Mouse (Mus musculus) limb, embryonic 15.5 days (tissue): ENCODE measurements around the gene Trappc5. TPM values are rescaled to one million over a fixed set of nuclear protein-coding genes. Genes with fewer than 3 reads are reported as not detected.

ENCODE experiments used
- ATAC-seq: fragments of 200-750 bp; cut with Nextera tagmentation; 2 replicates; pipeline ENCODE4 v1.8.0; 2017; ENCODE audit warnings: low read depth, moderate TSS enrichment; ENCODE audit not compliant: insufficient number of reproducible peaks, low FRiP score, low TSS enrichment
- H3K27ac ChIP-seq: fragments of 300-500 bp; sonication (generic); 2 replicates; pipeline ENCODE4 v1.5.1; 2015; ENCODE audit warnings: moderate library complexity, mild to moderate bottlenecking, inconsistent platforms
- H3K27me3 ChIP-seq: fragments of 300-500 bp; sonication (generic); 2 replicates; pipeline ENCODE4 v1.6.1; 2015; ENCODE audit warnings: inconsistent platforms
- H3K36me3 ChIP-seq: fragments of 300-500 bp; sonication (generic); 2 replicates; pipeline ENCODE4 v1.6.1; 2015; ENCODE audit warnings: inconsistent platforms
- H3K4me1 ChIP-seq: fragments of 300-500 bp; sonication (generic); 2 replicates; pipeline ENCODE4 v1.6.1; 2015; ENCODE audit warnings: inconsistent platforms
- H3K4me2 ChIP-seq: fragments of 300-500 bp; sonication (generic); 2 replicates; pipeline ENCODE4 v1.6.1; 2015; ENCODE audit warnings: mild to moderate bottlenecking, inconsistent platforms
- H3K4me3 ChIP-seq: fragments of 300-500 bp; sonication (generic); 2 replicates; pipeline ENCODE4 v1.5.1; 2015; ENCODE audit warnings: mild to moderate bottlenecking, inconsistent platforms
- H3K9ac ChIP-seq: fragments of 300-500 bp; sonication (generic); 2 replicates; pipeline ENCODE4 v1.6.1; 2015; ENCODE audit warnings: inconsistent platforms
- H3K9me3 ChIP-seq: fragments of 300-500 bp; sonication (generic); 2 replicates; pipeline ENCODE4 v1.6.1; 2016; ENCODE audit warnings: inconsistent platforms
- WGBS: fragments of 180-500 bp; shearing (Covaris S2); methylation state at CpG from one replicate; pipeline ENCODE4 v1.1.7; 2015; 5-methylcytosine and 5-hydroxymethylcytosine counted together
- polyA plus RNA-seq: library from polyadenylated mRNA; unstranded; fragments of >200 nt; fragmentation: Nextera tagmentation; extraction: Ambion mirVana; gene quantifications from 2 replicates; pipeline ENCODE4 v1.2.1, GENCODE M21; 2015

The Trappc5 gene
- polyA plus RNA-seq: 37.7 and 39.0 TPM in 2 replicates

GRCm38 (mm10) chr8:3676131-3676992 lies at the start of gene Trappc5:
Gene Trappc5 (plus strand): TSS chr8:3676299.
- Histone ChIP-seq H3K27ac (peak within 1 kb of the TSS; percentile 93), H3K4me3 (peak within 1 kb of the TSS; percentile 88), H3K4me1 (peaks cover 18% of the 10 kb centered on the region), H3K9me3 (no peaks in the 10 kb centered on the region), H3K9ac (peak within 1 kb of the TSS; percentile 95), H3K4me2 (peak within 1 kb of the TSS; percentile 72), H3K36me3 (peaks cover 27% of the 10 kb centered on the region), H3K27me3 (no peaks in the 10 kb centered on the region)
- ATAC-seq: peak; percentile 85
- 1% methylated on average over 61 of the region's 61 CpGs for WGBS

GRCm38 (mm10) chr8:3626971-3627370 lies 49.1 kb upstream of the Trappc5 start:
- ATAC-seq: no peak
- Histone ChIP-seq H3K27me3 (peaks cover 21% of the 10 kb centered on the region; the same call in 1 of the 2 replicates), H3K9me3 (no peaks in the 10 kb centered on the region), H3K4me1 (peaks cover 19% of the 10 kb centered on the region), H3K27ac (no peak overlapping the region), H3K4me2 (no peak overlapping the region), H3K9ac (no peak overlapping the region), H3K4me3 (no peak overlapping the region), H3K36me3 (no peaks in the 10 kb centered on the region)
- WGBS: 57% methylated on average over 5 of the region's 5 CpGs

GRCm38 (mm10) chr8:3628014-3628413 lies 48.1 kb upstream of the Trappc5 start:
- Histone ChIP-seq H3K27me3 (peaks cover 21% of the 10 kb centered on the region; the same call in 1 of the 2 replicates), H3K9me3 (no peaks in the 10 kb centered on the region), H3K36me3 (no peaks in the 10 kb centered on the region), H3K4me1 (peaks cover 15% of the 10 kb centered on the region), H3K9ac (no peak overlapping the region), H3K4me2 (no peak overlapping the region), H3K27ac (no peak overlapping the region), H3K4me3 (no peak overlapping the region)
- 23% methylated on average over 5 of the region's 5 CpGs for WGBS
- ATAC-seq: no peak

GRCm38 (mm10) chr8:3630647-3631477 lies 45.2 kb upstream of the Trappc5 start, which contains the start of gene Stxbp2:
Gene Stxbp2 (plus strand): TSS chr8:3630955.
- Histone ChIP-seq H3K27ac (no peak within 1 kb of the TSS), H3K27me3 (peaks cover 21% of the 10 kb centered on the region; the same call in 1 of the 2 replicates), H3K36me3 (no peaks in the 10 kb centered on the region), H3K9me3 (no peaks in the 10 kb centered on the region), H3K4me3 (peak within 1 kb of the TSS; percentile 49), H3K9ac (peak within 1 kb of the TSS; percentile 26), H3K4me1 (peaks cover 15% of the 10 kb centered on the region), H3K4me2 (peak within 1 kb of the TSS; percentile 68)
- peak; percentile 75; the same call in 1 of the 2 replicates for ATAC-seq
- 6% methylated on average over 47 of the region's 47 CpGs for WGBS

GRCm38 (mm10) chr8:3631478-3631875 lies 44.6 kb upstream of the Trappc5 start:
- H3K4me1 ChIP-seq: peaks cover 15% of the 10 kb centered on the region
- peaks cover 21% of the 10 kb centered on the region; the same call in 1 of the 2 replicates for H3K27me3 ChIP-seq
- H3K4me3 ChIP-seq: peak overlapping the region; percentile 49
- H3K9ac ChIP-seq: peak overlapping the region; percentile 26; the same call in 1 of the 2 replicates
- H3K36me3 ChIP-seq: 0 out of 2 replicates have a peak, but pooled peaks cover 4% of the 10 kb centered on the region
- H3K4me2 ChIP-seq: peak overlapping the region; percentile 68
- no peak overlapping the region for H3K27ac ChIP-seq
- 0 out of 2 replicates have a peak, but pooled peaks have one; percentile 8 for ATAC-seq
- WGBS: 17% methylated on average over 8 of the region's 8 CpGs
- H3K9me3 ChIP-seq: no peaks in the 10 kb centered on the region

- H3K9ac ChIP-seq: no peak overlapping the region
- no peak overlapping the region for H3K27ac ChIP-seq
- H3K4me3 ChIP-seq: no peak overlapping the region
- no peaks in the 10 kb centered on the region for H3K9me3 ChIP-seq
- H3K36me3 ChIP-seq: no peaks in the 10 kb centered on the region
- H3K27me3 ChIP-seq: no peaks in the 10 kb centered on the region
- 16% methylated on average over 5 of the region's 5 CpGs for WGBS
- no peak for ATAC-seq
- H3K4me2 ChIP-seq: no peak overlapping the region
- H3K4me1 ChIP-seq: no peaks in the 10 kb centered on the region
Observed at GRCm38 (mm10) chr8:3645804-3646203, 30.3 kb upstream of the Trappc5 start.

GRCm38 (mm10) chr8:3646824-3647531 lies 29.1 kb upstream of the Trappc5 start:
- H3K27ac ChIP-seq: no peak overlapping the region

GRCm38 (mm10) chr8:3647561-3647960 lies 28.5 kb upstream of the Trappc5 start:
- H3K9me3 ChIP-seq: no peaks in the 10 kb centered on the region
- WGBS: 62% methylated on average over 4 of the region's 4 CpGs
- no peak for ATAC-seq
- H3K27ac ChIP-seq: no peak overlapping the region
- no peaks in the 10 kb centered on the region for H3K4me1 ChIP-seq
- H3K4me3 ChIP-seq: no peak overlapping the region
- no peak overlapping the region for H3K4me2 ChIP-seq
- H3K9ac ChIP-seq: no peak overlapping the region
- no peaks in the 10 kb centered on the region for H3K36me3 ChIP-seq
- no peaks in the 10 kb centered on the region for H3K27me3 ChIP-seq

More at GRCm38 (mm10) chr8:3646824-3647531, 29.1 kb upstream of the Trappc5 start:
- WGBS: 83% methylated on average over 6 of the region's 6 CpGs
- H3K4me1 ChIP-seq: no peaks in the 10 kb centered on the region
- no peaks in the 10 kb centered on the region for H3K9me3 ChIP-seq
- no peaks in the 10 kb centered on the region for H3K36me3 ChIP-seq
- H3K9ac ChIP-seq: no peak overlapping the region
- H3K4me3 ChIP-seq: no peak overlapping the region
- ATAC-seq: no peak
- no peaks in the 10 kb centered on the region for H3K27me3 ChIP-seq
- no peak overlapping the region for H3K4me2 ChIP-seq

- H3K4me3 ChIP-seq: no peak overlapping the region
- no peak overlapping the region for H3K4me2 ChIP-seq
- H3K4me1 ChIP-seq: no peaks in the 10 kb centered on the region
- no peak overlapping the region for H3K27ac ChIP-seq
- ATAC-seq: no peak
- H3K9me3 ChIP-seq: no peaks in the 10 kb centered on the region
- H3K9ac ChIP-seq: no peak overlapping the region
- 63% methylated on average over 2 of the region's 2 CpGs for WGBS
- no peaks in the 10 kb centered on the region for H3K36me3 ChIP-seq
- H3K27me3 ChIP-seq: no peaks in the 10 kb centered on the region
Observed at GRCm38 (mm10) chr8:3648268-3648667, 27.8 kb upstream of the Trappc5 start.

GRCm38 (mm10) chr8:3648990-3649389 lies 27.1 kb upstream of the Trappc5 start:
- Histone ChIP-seq H3K9me3 (no peaks in the 10 kb centered on the region), H3K4me1 (no peaks in the 10 kb centered on the region), H3K27me3 (no peaks in the 10 kb centered on the region), H3K4me2 (no peak overlapping the region), H3K27ac (no peak overlapping the region), H3K36me3 (no peaks in the 10 kb centered on the region), H3K9ac (no peak overlapping the region), H3K4me3 (no peak overlapping the region)
- WGBS: 50% methylated on average over 1 of the region's 1 CpGs
- ATAC-seq: no peak

GRCm38 (mm10) chr8:3652845-3653244 lies 23.3 kb upstream of the Trappc5 start:
- WGBS: 70% methylated on average over 3 of the region's 3 CpGs
- Histone ChIP-seq H3K27ac (no peak overlapping the region), H3K4me3 (no peak overlapping the region), H3K9ac (no peak overlapping the region), H3K36me3 (no peaks in the 10 kb centered on the region), H3K27me3 (no peaks in the 10 kb centered on the region), H3K4me2 (no peak overlapping the region), H3K4me1 (no peaks in the 10 kb centered on the region), H3K9me3 (no peaks in the 10 kb centered on the region)
- no peak for ATAC-seq
